Mouse (Mus musculus) ovary, postnatal 10 days (tissue): ENCODE data around the gene Nckap5.

Experiments
- DNase-seq: peaks from one replicate; pipeline ENCODE4 v3.0.0; 2022; ENCODE audit warnings: low spot score

Gene Nckap5

GRCm38 (mm10) chr1:126557791-126558294 lies 272.8 kb downstream of the Nckap5 start:
- no peak for DNase-seq

- no peak for DNase-seq
Observed at GRCm38 (mm10) chr1:126547979-126548378, 282.6 kb downstream of the Nckap5 start.

GRCm38 (mm10) chr1:126544471-126544870 lies 286.1 kb downstream of the Nckap5 start:
- no peak for DNase-seq

- DNase-seq, result no peak
Observed at GRCm38 (mm10) chr1:126537223-126537757, 293.3 kb downstream of the Nckap5 start.

GRCm38 (mm10) chr1:126535527-126535926 lies 295.1 kb downstream of the Nckap5 start:
- DNase-seq, result no peak

- DNase-seq, result no peak
Observed at GRCm38 (mm10) chr1:126534046-126534445, 296.6 kb downstream of the Nckap5 start.

- DNase-seq, result no peak
Observed at GRCm38 (mm10) chr1:126528043-126528598, 302.5 kb downstream of the Nckap5 start.

- DNase-seq, result no peak
Observed at GRCm38 (mm10) chr1:126518067-126518466, 312.5 kb downstream of the Nckap5 start.

- DNase-seq, result no peak
Observed at GRCm38 (mm10) chr1:126517427-126517826, 313.2 kb downstream of the Nckap5 start.

- DNase-seq, result no peak
Observed at GRCm38 (mm10) chr1:126515054-126515756, 315.4 kb downstream of the Nckap5 start.

GRCm38 (mm10) chr1:126511835-126512445 lies 318.7 kb downstream of the Nckap5 start:
- no peak for DNase-seq

- DNase-seq, result no peak
Observed at GRCm38 (mm10) chr1:126504717-126505116, 325.9 kb downstream of the Nckap5 start.

GRCm38 (mm10) chr1:126502741-126503140 lies 327.9 kb downstream of the Nckap5 start:
- no peak for DNase-seq

GRCm38 (mm10) chr1:126496722-126497121 lies 333.9 kb downstream of the Nckap5 start:
- DNase-seq, result no peak

GRCm38 (mm10) chr1:126492206-126493071 lies 338.2 kb downstream of the Nckap5 start:
- DNase-seq, result no peak

GRCm38 (mm10) chr1:126491412-126491811 lies 339.2 kb downstream of the Nckap5 start:
- no peak for DNase-seq

- no peak for DNase-seq
Observed at GRCm38 (mm10) chr1:126490256-126490655, 340.3 kb downstream of the Nckap5 start.

- no peak for DNase-seq
Observed at GRCm38 (mm10) chr1:126484664-126485087, 345.9 kb downstream of the Nckap5 start.

- DNase-seq, result no peak
Observed at GRCm38 (mm10) chr1:126483665-126484064, 346.9 kb downstream of the Nckap5 start.

GRCm38 (mm10) chr1:126481459-126482228 lies 349.0 kb downstream of the Nckap5 start:
- no peak for DNase-seq

GRCm38 (mm10) chr1:126473044-126473443 lies 357.6 kb downstream of the Nckap5 start:
- no peak for DNase-seq
